Mouse (Mus musculus) erythroblast, embryonic 14.5 days (primary cell): ENCODE results near the gene Suds3.

ENCODE experiments used
- GATA1 ChIP-seq: IDR thresholded peaks from 2 replicates; pipeline ENCODE4 v1.6.1; 2012; ENCODE audit warnings: low read length, inconsistent platforms, mixed read lengths
- TAL1 ChIP-seq: IDR thresholded peaks from 3 replicates; pipeline ENCODE4 v1.6.1; 2012; ENCODE audit warnings: low read length, inconsistent platforms, mixed read lengths

DNA sequence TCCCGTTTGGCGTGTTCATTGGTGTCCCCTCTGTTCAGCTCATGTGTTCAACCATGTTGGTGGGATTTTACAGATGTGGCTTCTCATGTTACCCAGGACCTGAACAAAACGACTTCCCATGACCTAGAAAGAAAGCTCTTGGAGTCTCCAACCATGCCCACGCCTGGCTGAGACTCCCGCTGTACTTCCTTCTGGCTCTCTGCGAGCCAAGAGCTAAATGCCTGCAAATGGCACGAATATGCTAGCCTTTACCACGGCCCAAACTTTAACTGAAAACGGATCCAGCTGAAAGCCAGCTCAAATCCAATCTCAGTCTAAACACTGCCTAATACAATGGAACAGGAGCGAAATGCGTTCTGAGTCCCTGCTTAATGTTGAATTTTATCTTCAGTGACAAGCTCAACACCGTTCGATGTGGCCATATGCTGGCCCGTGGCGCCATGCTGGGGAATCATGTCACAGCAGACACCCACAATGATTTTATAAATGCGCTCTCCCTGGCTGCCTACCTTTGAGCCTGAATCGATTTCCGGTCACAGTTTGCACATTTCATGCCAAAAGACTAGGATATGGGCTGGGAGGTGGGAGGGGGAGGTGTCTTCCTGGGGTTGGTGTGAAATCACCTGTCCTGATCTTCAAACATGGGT is 55.3 kb downstream of the Suds3 start:
- TF ChIP-seq TAL1 (no peak), GATA1 (no peak)
